Mouse (Mus musculus) forebrain, embryonic 15.5 days (tissue): ENCODE data around the gene Dbh. TPM values are rescaled to one million over a fixed set of nuclear protein-coding genes. Genes with fewer than 3 reads are reported as not detected.

Experiments used
- ATAC-seq: fragments of 200-750 bp; cut with Nextera tagmentation; replicated peaks from 2 replicates; pipeline ENCODE4 v1.8.0; 2017; ENCODE audit warnings: mild to moderate bottlenecking, moderate TSS enrichment, moderate library complexity
- H3K27ac ChIP-seq: fragments of 300-500 bp; sonication (generic); replicated peaks from 2 replicates; pipeline ENCODE4 v1.5.1; 2015; ENCODE audit warnings: mild to moderate bottlenecking, inconsistent platforms
- H3K27me3 ChIP-seq: fragments of 300-500 bp; sonication (generic); 2 replicates; pipeline ENCODE4 v1.6.1; 2015; ENCODE audit warnings: inconsistent platforms
- H3K36me3 ChIP-seq: fragments of 300-500 bp; sonication (generic); 2 replicates; pipeline ENCODE4 v1.6.1; 2015; ENCODE audit warnings: mild to moderate bottlenecking, inconsistent platforms
- H3K4me1 ChIP-seq: fragments of 300-500 bp; sonication (generic); 2 replicates; pipeline ENCODE4 v1.6.1; 2015; ENCODE audit warnings: inconsistent platforms
- H3K4me2 ChIP-seq: fragments of 300-500 bp; sonication (generic); replicated peaks from 2 replicates; pipeline ENCODE4 v1.6.1; 2015; ENCODE audit warnings: mild to moderate bottlenecking, inconsistent platforms
- H3K4me3 ChIP-seq: fragments of 300-500 bp; sonication (generic); 2 replicates; pipeline ENCODE4 v1.5.1; 2015; ENCODE audit warnings: mild to moderate bottlenecking, inconsistent platforms
- H3K9ac ChIP-seq: fragments of 300-500 bp; sonication (generic); replicated peaks from 2 replicates; pipeline ENCODE4 v1.6.1; 2015; ENCODE audit warnings: mild to moderate bottlenecking, inconsistent platforms
- H3K9me3 ChIP-seq: fragments of 300-500 bp; sonication (generic); 2 replicates; pipeline ENCODE4 v1.6.1; 2016; ENCODE audit warnings: inconsistent platforms
- WGBS: fragments of 180-500 bp; shearing (Covaris S2); methylation state at CpG from one replicate; pipeline ENCODE4 v1.1.7; 2015; ENCODE audit warnings: mixed read lengths; 5-methylcytosine and 5-hydroxymethylcytosine counted together
- polyA plus RNA-seq: library from polyadenylated mRNA; unstranded; fragments of >200 nt; fragmentation: Nextera tagmentation; extraction: Ambion mirVana; gene quantifications from 2 replicates; pipeline ENCODE4 v1.2.1, GENCODE M21; 2015

The Dbh gene
- polyA plus RNA-seq, 1 experiment from 2014 or later, result not detected

DNA sequence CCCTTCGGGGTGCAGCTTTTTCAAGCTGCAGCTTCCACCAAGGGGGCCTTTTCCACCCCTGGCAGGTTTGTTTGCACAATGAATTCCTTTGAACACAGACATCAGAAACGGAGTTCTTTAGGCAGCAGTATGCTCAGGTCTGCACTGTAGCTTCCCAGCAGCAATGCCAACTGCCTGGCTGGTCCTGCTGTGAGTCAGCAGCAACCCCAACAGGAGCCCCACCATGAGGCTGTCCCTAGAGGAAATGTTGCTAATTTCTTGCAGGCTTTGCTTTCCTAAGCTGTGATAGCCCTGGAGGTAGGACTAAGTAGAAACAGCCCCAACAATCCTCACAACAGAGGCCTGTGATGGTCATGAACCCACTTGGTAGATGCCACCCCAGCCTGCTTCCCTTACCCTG lies 2.0 kb downstream of the Dbh start:
- Histone ChIP-seq H3K9me3 (no peaks in the 10 kb centered on the region), H3K9ac (no peak overlapping the region), H3K4me2 (no peak overlapping the region), H3K4me1 (peaks cover 8% of the 10 kb centered on the region; the same call in 1 of the 2 replicates), H3K4me3 (no peak overlapping the region), H3K36me3 (no peaks in the 10 kb centered on the region), H3K27ac (no peak overlapping the region), H3K27me3 (no peaks in the 10 kb centered on the region)
- WGBS, result 25% methylated on average over 2 of the region's 2 CpGs
- ATAC-seq, result no peak

DNA sequence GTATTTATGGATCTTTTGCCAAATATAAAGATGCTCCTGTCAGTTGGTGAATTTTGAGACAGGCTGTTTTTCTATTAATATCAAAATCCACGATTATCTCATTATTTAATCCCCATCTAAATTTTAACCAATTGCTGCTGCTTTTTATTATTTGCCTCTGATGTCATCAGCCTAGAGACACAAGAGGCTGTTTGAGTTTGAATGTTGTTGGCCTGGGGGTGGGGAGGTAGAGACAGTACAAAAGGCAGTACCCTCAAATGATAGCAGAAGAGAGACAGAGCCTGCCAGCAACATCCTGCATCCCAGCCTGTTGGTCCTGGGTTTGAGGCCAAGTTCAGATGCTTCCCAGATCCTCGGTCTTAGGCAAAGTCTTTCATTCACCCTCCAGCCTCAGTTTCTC lies 9.2 kb downstream of the Dbh start:
- ATAC-seq, result no peak
- WGBS, result 58% methylated on average over 2 of the region's 2 CpGs
- Histone ChIP-seq H3K9ac (no peak overlapping the region), H3K36me3 (no peaks in the 10 kb centered on the region), H3K27me3 (no peaks in the 10 kb centered on the region), H3K4me3 (no peak overlapping the region), H3K27ac (peak overlapping the region; percentile 33; the same call in 1 of the 2 replicates), H3K4me1 (no peaks in the 10 kb centered on the region), H3K9me3 (no peaks in the 10 kb centered on the region), H3K4me2 (no peak overlapping the region)

DNA sequence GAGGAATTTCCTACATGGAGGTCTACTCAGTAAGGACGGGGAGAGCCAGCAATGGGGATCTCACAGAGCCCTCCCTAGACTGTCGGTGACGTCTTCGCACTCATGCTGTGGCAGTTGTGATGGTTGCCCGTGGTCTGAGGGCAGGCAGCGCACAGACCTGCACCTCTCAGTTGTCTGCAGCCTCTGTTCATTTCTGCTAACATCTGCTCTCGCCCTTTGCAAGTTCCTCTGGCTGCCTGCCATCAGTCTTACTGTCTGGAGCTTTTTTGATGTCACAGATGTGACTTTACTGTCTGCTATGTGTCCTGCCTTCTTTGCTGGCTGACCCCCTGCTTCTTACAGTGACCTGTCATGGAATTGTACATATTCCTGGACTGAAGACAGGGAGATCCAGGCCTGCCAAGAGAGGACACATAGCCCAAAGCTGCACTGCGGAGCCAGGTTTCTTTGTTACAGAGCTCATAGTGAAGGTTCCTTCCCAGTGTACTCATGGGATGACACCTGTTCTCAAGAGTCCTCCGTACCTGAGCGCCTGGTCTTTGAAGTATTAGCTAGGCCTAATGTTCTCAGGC lies 10.7 kb downstream of the Dbh start:
- H3K4me2 ChIP-seq, result no peak overlapping the region

DNA sequence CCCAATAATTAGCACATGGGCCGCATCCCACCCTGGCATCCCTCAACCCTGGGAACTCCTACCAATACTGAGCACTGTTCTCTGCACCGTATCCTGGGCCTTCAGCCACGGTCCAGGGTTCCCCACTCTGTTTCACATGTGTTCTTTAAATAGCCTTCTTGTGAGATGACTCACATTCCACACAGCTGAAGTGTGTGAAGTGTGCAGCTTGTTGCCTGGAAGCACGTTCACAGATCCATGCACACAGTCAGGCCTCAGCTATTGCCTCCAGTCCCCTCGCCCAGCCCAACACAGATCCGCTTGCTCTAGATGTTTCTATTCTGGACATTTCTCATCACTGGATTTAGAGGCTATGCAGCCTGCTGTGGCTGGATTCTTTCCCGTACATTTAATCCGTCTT lies 14.1 kb downstream of the Dbh start:
- H3K9ac ChIP-seq, result no peak overlapping the region
- no peaks in the 10 kb centered on the region for H3K27me3 ChIP-seq
- H3K27ac ChIP-seq, result no peak overlapping the region
- 76% methylated on average over 8 of the region's 8 CpGs for WGBS
- no peaks in the 10 kb centered on the region for H3K9me3 ChIP-seq
- no peaks in the 10 kb centered on the region for H3K36me3 ChIP-seq
- ATAC-seq, result no peak
- no peak overlapping the region for H3K4me3 ChIP-seq
- no peaks in the 10 kb centered on the region for H3K4me1 ChIP-seq
- no peak overlapping the region for H3K4me2 ChIP-seq

More for the DNA sequence above, 10.7 kb downstream of the Dbh start:
- Histone ChIP-seq H3K27me3 (no peaks in the 10 kb centered on the region), H3K36me3 (no peaks in the 10 kb centered on the region), H3K9me3 (no peaks in the 10 kb centered on the region), H3K4me1 (no peaks in the 10 kb centered on the region), H3K4me3 (no peak overlapping the region), H3K9ac (no peak overlapping the region), H3K27ac (no peak overlapping the region)
- no peak for ATAC-seq
- 76% methylated on average over 10 of the region's 10 CpGs for WGBS

DNA sequence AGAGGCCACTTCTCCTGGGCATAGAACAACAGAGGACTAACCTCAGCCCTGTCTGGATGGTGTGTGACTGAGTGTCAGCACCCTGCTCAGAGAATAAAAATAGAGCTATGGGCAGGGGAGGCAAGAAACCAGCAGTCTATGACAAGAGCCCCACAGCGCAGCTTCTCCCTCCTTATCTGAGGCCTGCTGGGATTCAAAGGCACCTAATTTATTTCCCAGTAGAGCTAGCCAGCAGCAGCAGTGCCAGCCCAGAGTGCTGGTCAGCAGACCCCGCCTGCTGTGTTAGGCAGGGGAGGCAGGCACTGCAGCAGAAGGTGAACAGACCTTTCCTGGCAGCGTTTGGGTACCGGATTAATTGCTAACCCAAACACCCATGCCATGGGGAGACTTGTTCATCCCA lies 16.9 kb downstream of the Dbh start:
- Histone ChIP-seq H3K27ac (no peak overlapping the region), H3K4me2 (no peak overlapping the region), H3K4me3 (no peak overlapping the region), H3K27me3 (no peaks in the 10 kb centered on the region), H3K9ac (no peak overlapping the region), H3K36me3 (no peaks in the 10 kb centered on the region), H3K9me3 (no peaks in the 10 kb centered on the region), H3K4me1 (no peaks in the 10 kb centered on the region)
- 69% methylated on average over 4 of the region's 4 CpGs for WGBS
- no peak for ATAC-seq

DNA sequence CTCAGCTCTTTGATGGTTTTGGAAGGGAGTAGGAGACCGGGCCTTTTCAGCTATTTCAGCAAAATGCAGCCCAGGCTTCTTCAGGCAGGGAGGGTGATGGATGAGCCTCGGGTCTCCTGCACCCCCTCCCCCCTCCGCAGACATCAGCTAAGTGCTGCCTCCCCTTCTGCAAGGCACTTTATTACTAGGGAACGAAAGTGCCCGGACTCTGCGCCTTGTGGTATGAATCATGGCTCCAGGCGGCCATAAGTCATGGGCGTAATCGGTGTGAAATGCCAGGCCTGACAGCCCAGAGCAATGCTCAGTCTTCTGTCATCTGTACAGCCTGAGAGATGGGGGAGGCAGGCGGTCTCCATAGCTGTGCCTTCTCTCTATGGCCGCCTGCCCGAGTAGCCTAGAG lies 18.7 kb downstream of the Dbh start:
- no peaks in the 10 kb centered on the region for H3K27me3 ChIP-seq
- WGBS, result 88% methylated on average over 12 of the region's 12 CpGs
- no peaks in the 10 kb centered on the region for H3K4me1 ChIP-seq
- H3K9me3 ChIP-seq, result no peaks in the 10 kb centered on the region
- ATAC-seq, result no peak
- no peak overlapping the region for H3K9ac ChIP-seq
- H3K27ac ChIP-seq, result no peak overlapping the region
- no peaks in the 10 kb centered on the region for H3K36me3 ChIP-seq
- H3K4me2 ChIP-seq, result no peak overlapping the region
- no peak overlapping the region for H3K4me3 ChIP-seq

DNA sequence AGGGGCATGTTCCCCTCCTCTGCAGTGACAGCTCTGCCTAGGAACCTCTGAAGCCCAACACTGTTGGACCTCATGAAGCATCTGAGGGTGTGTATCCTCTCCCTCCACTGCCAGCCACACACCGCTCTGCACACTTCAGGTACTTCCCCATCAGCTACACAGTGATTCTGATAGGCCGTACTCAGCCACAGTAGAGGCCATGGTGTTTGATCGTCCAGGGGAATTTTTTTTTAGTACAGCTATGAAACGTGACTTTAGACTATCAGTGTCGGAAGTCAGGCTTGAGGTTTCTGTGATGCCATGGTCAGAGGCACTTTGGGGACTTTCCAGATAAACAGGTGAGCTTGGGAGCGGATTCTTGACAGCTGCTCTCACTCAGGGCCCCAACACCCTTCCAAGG lies 22.5 kb downstream of the Dbh start:
- no peak overlapping the region for H3K27ac ChIP-seq
- no peaks in the 10 kb centered on the region for H3K4me1 ChIP-seq
- H3K27me3 ChIP-seq, result no peaks in the 10 kb centered on the region
- ATAC-seq, result no peak
- H3K9me3 ChIP-seq, result no peaks in the 10 kb centered on the region
- WGBS, result 89% methylated on average over 6 of the region's 6 CpGs
- no peak overlapping the region for H3K4me2 ChIP-seq
- H3K9ac ChIP-seq, result no peak overlapping the region
- no peaks in the 10 kb centered on the region for H3K36me3 ChIP-seq
- no peak overlapping the region for H3K4me3 ChIP-seq

DNA sequence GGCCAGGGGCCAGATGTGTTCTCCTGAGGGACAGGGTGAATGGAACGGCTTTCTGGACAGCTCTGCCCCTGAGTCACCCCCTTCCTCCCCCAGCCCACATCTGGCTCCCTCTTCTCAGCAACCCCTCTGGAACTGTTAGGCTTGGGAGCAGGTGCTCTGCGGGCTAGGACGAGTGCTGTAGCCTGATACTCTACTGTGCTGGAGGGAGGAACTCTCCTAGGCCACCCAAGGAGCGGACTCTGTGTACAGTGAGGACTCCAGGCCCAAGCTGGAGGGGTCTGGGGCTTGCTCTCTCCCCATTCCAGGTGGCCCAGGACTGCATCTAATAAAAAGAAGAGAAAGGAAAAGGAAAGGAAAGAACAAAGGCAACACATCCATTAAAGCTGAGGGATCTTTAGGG lies 25.0 kb downstream of the Dbh start:
- no peak overlapping the region for H3K4me3 ChIP-seq
- no peaks in the 10 kb centered on the region for H3K9me3 ChIP-seq
- H3K9ac ChIP-seq, result no peak overlapping the region
- WGBS, result 67% methylated on average over 4 of the region's 4 CpGs
- ATAC-seq, result no peak
- no peaks in the 10 kb centered on the region for H3K4me1 ChIP-seq
- H3K4me2 ChIP-seq, result no peak overlapping the region
- no peaks in the 10 kb centered on the region for H3K27me3 ChIP-seq
- no peaks in the 10 kb centered on the region for H3K36me3 ChIP-seq
- no peak overlapping the region for H3K27ac ChIP-seq

DNA sequence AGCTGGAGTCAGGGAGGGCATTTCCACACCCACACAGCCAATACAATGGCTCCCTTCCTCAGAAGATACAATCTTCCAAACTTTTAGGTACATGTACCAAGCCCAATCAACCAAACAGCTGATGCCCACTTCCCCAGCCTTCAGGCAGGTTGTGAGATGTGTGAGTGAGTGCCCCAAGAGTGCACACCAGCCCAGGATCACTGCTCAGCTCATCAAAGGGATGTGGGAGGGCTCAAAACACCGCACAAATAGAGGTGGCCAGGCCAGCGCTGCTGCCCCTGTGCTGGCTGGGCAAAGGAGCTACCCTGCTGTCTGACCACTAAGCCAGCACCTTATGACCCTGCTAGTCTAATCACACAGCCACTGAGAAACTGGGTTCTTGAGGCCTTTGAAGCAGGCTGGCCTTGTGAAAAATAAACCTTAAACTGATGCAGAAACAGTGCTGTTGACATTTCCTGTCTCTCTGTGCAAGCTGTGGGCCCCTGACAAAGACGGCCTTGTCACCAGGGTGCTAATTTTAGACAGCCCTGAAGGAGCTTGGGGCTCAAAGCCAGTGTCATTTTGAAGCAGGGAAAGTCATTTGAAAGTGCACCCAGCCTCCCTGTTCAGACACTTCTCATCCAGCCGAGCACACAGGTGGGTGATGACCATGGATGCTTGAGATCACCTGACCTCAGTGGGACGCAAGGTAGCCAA lies 33.7 kb downstream of the Dbh start:
- Histone ChIP-seq H3K4me2 (no peak overlapping the region), H3K27me3 (no peaks in the 10 kb centered on the region), H3K36me3 (no peaks in the 10 kb centered on the region), H3K9ac (no peak overlapping the region), H3K4me3 (no peak overlapping the region), H3K27ac (no peak overlapping the region), H3K9me3 (no peaks in the 10 kb centered on the region), H3K4me1 (no peaks in the 10 kb centered on the region)
- no peak for ATAC-seq
- 65% methylated on average over 5 of the region's 5 CpGs for WGBS

DNA sequence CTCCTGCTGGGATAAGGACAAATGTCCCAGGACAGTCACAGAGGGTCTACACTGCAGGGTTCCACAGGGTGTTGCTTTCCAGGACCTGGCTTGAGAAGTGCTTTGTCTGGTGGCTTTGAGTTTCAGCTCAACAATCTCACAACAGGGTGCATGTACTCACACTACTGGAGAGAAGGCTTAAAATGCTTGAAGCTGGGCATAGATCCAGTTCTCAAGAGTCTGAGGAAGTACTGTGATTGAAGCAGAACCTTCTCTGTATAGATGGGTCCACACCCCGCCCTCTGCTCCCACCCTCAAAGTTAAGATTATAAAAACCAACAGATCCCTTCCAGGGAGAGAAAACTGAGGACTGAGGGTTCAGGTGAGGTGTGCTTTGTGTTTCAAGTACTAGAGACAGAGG lies 35.6 kb downstream of the Dbh start:
- no peaks in the 10 kb centered on the region for H3K36me3 ChIP-seq
- WGBS, result 72% methylated on average over 1 of the region's 1 CpGs
- no peaks in the 10 kb centered on the region for H3K4me1 ChIP-seq
- no peaks in the 10 kb centered on the region for H3K27me3 ChIP-seq
- H3K9ac ChIP-seq, result no peak overlapping the region
- H3K27ac ChIP-seq, result no peak overlapping the region
- H3K4me2 ChIP-seq, result no peak overlapping the region
- no peak for ATAC-seq
- no peak overlapping the region for H3K4me3 ChIP-seq
- no peaks in the 10 kb centered on the region for H3K9me3 ChIP-seq

DNA sequence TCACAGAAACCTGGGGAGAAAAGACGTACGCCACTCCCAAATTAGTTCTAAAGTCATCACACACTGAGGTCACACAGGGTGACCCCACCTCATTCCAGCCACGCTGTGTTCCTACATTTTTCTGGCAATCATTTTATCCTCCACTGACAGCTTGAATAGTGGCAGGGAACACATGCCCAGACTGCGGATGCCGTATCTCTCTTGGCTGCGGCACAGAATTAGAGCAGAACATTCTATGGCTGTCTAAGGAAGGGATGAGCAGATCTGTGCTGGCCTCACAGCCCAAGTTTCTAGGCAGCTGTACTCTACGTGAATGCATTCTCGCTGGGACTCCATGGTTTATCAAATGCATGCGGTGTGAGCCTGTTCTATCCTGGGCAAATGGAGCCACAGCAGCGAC lies 40.6 kb downstream of the Dbh start:
- Histone ChIP-seq H3K9me3 (no peaks in the 10 kb centered on the region), H3K36me3 (no peaks in the 10 kb centered on the region), H3K4me2 (no peak overlapping the region), H3K4me3 (no peak overlapping the region), H3K27ac (peak overlapping the region; percentile 61), H3K9ac (no peak overlapping the region), H3K4me1 (peaks cover 5% of the 10 kb centered on the region; the same call in 1 of the 2 replicates), H3K27me3 (no peaks in the 10 kb centered on the region)
- 66% methylated on average over 10 of the region's 10 CpGs for WGBS
- ATAC-seq, result no peak

DNA sequence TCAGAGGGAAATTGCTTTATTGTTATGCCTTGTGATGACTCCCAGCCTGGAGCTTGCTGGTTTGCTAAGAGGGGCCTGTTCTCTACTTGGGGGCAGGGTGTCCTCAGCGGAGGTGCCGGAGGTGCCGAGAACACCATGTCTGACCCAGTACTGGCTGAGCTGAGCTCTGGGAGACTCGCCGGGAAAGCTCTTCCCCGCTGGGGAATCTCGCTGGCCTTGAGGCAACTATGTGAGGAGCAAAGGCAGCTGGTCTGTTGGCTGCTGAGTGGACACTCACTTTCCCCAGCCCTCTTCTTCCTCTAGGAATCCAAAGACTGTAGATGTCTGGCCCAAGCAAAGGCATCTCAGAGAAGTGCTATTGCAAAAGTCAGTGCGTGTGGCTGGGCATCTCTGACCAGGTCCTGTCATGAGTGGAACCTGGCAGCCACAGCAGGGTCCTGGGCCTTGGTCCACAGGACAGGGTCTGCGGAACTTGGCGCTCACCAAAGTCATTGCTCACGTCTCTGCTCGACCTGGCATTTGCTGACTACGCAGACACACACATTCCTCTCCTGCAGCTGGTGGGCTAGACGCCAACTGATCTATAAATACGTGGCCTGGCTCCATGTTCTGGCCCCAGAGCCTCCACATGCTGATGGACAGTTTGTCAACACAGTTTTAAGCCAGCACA lies 41.2 kb downstream of the Dbh start:
- no peaks in the 10 kb centered on the region for H3K9me3 ChIP-seq
- peaks cover 5% of the 10 kb centered on the region; the same call in 1 of the 2 replicates for H3K4me1 ChIP-seq
- H3K4me2 ChIP-seq, result no peak overlapping the region
- ATAC-seq, result no peak
- no peak overlapping the region for H3K4me3 ChIP-seq
- no peaks in the 10 kb centered on the region for H3K36me3 ChIP-seq
- no peak overlapping the region for H3K9ac ChIP-seq
- peak overlapping the region; percentile 61 for H3K27ac ChIP-seq
- WGBS, result 77% methylated on average over 15 of the region's 15 CpGs
- no peaks in the 10 kb centered on the region for H3K27me3 ChIP-seq
